Mouse (Mus musculus): ENCODE data around the gene Nrm. TPM values are rescaled to one million over a fixed set of nuclear protein-coding genes. Genes with fewer than 3 reads are reported as not detected.
A peak's percentile ranks its signal among the peaks of the same experiment; 100 is the strongest.

Gene Nrm
- polyA plus RNA-seq, 2 experiments, result 49.5 to 80.7 TPM

DNA sequence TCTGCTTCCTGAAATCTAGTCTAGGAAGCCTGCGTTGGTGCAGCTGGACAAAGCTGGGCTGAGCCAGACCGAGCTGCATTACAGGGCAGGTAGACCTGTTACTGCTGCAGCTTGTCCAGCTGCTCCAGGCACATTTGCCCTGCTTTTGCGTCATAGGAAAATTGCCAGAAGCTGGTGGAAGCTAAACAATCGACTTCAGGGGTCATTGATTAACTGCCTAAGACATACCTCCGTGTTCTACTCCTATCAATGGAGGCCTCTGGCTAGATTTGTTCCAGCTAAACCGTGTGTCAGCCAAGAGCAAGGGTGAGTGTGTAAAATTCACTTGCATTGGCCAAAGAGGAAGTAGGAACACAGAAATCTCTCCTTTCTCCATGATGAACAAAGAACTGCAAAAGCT, 46.4 kb upstream of the Nrm start:
- DNase-seq (ENCODE audit: low spot score) (no peak), ATAC-seq (ENCODE audit: low FRiP score, low read depth) (no peak)
- no peak for TF ChIP-seq POLR2A (IDR thresholded peaks at IDR 0.05; ENCODE audit: borderline replicate concordance, extremely low read depth, insufficient read depth, insufficient read length)
- Histone ChIP-seq H3K9ac (ENCODE audit: low read depth, low read length, severe bottlenecking) (no peak overlapping the region), H3K27me3 (ENCODE audit: control insufficient read depth, insufficient read depth, low read length) (no peaks in the 10 kb centered on the region), H3K27ac (replicated peaks; ENCODE audit: low read depth, low read length) (no peak overlapping the region), H3K4me2 (replicated peaks; ENCODE audit: low read depth, low read length, severe bottlenecking) (no peak overlapping the region), H3K4me3 (replicated peaks; ENCODE audit: low read length) (no peak overlapping the region), H3K36me3 (ENCODE audit: control insufficient read depth, insufficient read depth, low read length) (no peaks in the 10 kb centered on the region), H3K9me3 (ENCODE audit: control insufficient read depth, low read length) (no peaks in the 10 kb centered on the region), H3K4me1 (ENCODE audit: control insufficient read depth, insufficient read depth, low read length) (peaks cover 27% of the 10 kb centered on the region)
- 49% methylated on average over 6 of the region's 6 CpGs for WGBS

DNA sequence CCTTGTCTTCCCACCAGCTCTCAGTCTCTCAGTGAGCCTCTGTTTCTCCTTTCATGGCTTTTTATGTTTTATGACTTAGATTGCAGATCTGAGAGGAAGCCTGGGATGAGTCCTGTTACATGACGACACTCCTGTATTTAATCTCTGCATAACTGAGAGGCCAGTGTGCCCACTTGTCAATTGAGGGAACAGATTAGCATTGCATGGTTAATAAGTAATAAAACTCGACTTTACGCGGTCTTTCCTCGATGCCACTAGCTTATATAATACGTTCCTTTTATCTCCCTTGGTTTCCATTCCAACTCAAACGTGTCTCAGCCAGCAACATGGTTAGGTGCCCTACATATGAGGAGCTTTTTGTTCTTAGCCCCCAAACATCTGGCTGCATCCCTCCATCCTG, 45.3 kb upstream of the Nrm start:
- H3K4me3 ChIP-seq (replicated peaks; ENCODE audit: low read length), result no peak overlapping the region
- H3K36me3 ChIP-seq (ENCODE audit: control insufficient read depth, insufficient read depth, low read length), result no peaks in the 10 kb centered on the region
- no peak for TF ChIP-seq POLR2A (IDR thresholded peaks at IDR 0.05; ENCODE audit: borderline replicate concordance, extremely low read depth, insufficient read depth, insufficient read length)
- ATAC-seq (ENCODE audit: low FRiP score, low read depth) (no peak), DNase-seq (ENCODE audit: low spot score) (no peak)
- no peak overlapping the region for H3K9ac ChIP-seq (ENCODE audit: low read depth, low read length, severe bottlenecking)
- no peaks in the 10 kb centered on the region for H3K9me3 ChIP-seq (ENCODE audit: control insufficient read depth, low read length)
- peaks cover 28% of the 10 kb centered on the region for H3K4me1 ChIP-seq (ENCODE audit: control insufficient read depth, insufficient read depth, low read length)
- no peak overlapping the region for H3K4me2 ChIP-seq (replicated peaks; ENCODE audit: low read depth, low read length, severe bottlenecking)
- WGBS, result 41% methylated on average over 7 of the region's 7 CpGs
- H3K27ac ChIP-seq (replicated peaks; ENCODE audit: low read depth, low read length), result no peak overlapping the region
- H3K27me3 ChIP-seq (ENCODE audit: control insufficient read depth, insufficient read depth, low read length), result no peaks in the 10 kb centered on the region

DNA sequence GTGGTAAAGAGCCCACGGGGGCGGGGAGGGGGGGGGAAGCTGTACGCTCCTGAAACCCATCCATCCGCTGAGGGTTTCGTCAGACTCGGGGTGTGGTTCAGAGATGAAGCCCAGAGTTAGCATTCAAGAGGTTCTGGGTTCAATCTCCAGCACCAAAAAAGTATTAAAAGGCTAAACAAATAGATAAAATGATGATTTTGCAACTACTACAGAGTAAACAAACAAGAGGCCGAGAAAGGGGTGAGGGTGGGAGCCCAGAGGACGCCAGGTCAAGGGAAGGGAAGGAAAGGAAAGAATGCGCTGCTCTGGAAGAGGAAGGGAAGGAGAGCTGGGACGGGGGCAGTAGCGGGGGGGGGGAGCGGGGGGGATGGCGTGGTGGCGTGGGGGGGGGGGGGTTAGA, 44.4 kb upstream of the Nrm start:
- 39% methylated on average over 9 of the region's 14 CpGs for WGBS
- no peak overlapping the region for H3K4me2 ChIP-seq (replicated peaks; ENCODE audit: low read depth, low read length, severe bottlenecking)
- H3K27ac ChIP-seq (replicated peaks; ENCODE audit: low read depth, low read length), result no peak overlapping the region
- DNase-seq (ENCODE audit: low spot score), result no peak
- no peak for TF ChIP-seq POLR2A (IDR thresholded peaks at IDR 0.05; ENCODE audit: borderline replicate concordance, extremely low read depth, insufficient read depth, insufficient read length)
- peaks cover 36% of the 10 kb centered on the region for H3K4me1 ChIP-seq (ENCODE audit: control insufficient read depth, insufficient read depth, low read length)
- no peaks in the 10 kb centered on the region for H3K9me3 ChIP-seq (ENCODE audit: control insufficient read depth, low read length)
- no peaks in the 10 kb centered on the region for H3K36me3 ChIP-seq (ENCODE audit: control insufficient read depth, insufficient read depth, low read length)
- no peak overlapping the region for H3K9ac ChIP-seq (ENCODE audit: low read depth, low read length, severe bottlenecking)
- H3K27me3 ChIP-seq (ENCODE audit: control insufficient read depth, insufficient read depth, low read length), result no peaks in the 10 kb centered on the region
- no peak for ATAC-seq (ENCODE audit: low FRiP score, low read depth)
- H3K4me3 ChIP-seq (replicated peaks; ENCODE audit: low read length), result no peak overlapping the region

DNA sequence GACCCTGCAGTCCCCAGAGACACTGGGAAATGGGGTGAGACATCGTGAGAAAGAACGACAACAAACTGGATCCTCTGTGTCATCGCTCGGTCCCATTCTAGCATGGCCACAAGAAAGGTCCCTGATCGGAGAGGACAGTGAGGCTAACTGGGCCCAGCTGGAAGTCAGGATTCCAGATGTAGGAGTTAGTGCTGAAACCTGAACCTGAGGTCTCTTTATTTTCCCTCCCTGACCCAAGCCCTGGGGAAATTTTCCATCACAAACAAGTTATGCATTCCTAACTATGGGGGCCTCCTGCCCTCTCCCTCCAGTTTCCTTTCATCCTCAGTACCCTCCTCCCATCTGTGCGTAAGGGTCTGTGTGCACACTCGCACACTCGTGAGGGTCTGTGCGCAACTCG, 43.9 kb upstream of the Nrm start:
- H3K27ac ChIP-seq (replicated peaks; ENCODE audit: low read depth, low read length), result 0 out of 2 replicates have a peak overlapping the region, but pooled peaks have one; percentile 15
- H3K36me3 ChIP-seq (ENCODE audit: control insufficient read depth, insufficient read depth, low read length), result no peaks in the 10 kb centered on the region
- DNase-seq (ENCODE audit: low spot score), result no peak
- H3K9ac ChIP-seq (ENCODE audit: low read depth, low read length, severe bottlenecking), result no peak overlapping the region
- TF ChIP-seq POLR2A (IDR thresholded peaks at IDR 0.05; ENCODE audit: borderline replicate concordance, extremely low read depth, insufficient read depth, insufficient read length), result no peak
- ATAC-seq (ENCODE audit: low FRiP score, low read depth), result no peak
- peaks cover 36% of the 10 kb centered on the region for H3K4me1 ChIP-seq (ENCODE audit: control insufficient read depth, insufficient read depth, low read length)
- H3K9me3 ChIP-seq (ENCODE audit: control insufficient read depth, low read length), result no peaks in the 10 kb centered on the region
- WGBS, result 31% methylated on average over 10 of the region's 10 CpGs
- H3K4me3 ChIP-seq (replicated peaks; ENCODE audit: low read length), result no peak overlapping the region
- H3K4me2 ChIP-seq (replicated peaks; ENCODE audit: low read depth, low read length, severe bottlenecking), result no peak overlapping the region
- no peaks in the 10 kb centered on the region for H3K27me3 ChIP-seq (ENCODE audit: control insufficient read depth, insufficient read depth, low read length)

DNA sequence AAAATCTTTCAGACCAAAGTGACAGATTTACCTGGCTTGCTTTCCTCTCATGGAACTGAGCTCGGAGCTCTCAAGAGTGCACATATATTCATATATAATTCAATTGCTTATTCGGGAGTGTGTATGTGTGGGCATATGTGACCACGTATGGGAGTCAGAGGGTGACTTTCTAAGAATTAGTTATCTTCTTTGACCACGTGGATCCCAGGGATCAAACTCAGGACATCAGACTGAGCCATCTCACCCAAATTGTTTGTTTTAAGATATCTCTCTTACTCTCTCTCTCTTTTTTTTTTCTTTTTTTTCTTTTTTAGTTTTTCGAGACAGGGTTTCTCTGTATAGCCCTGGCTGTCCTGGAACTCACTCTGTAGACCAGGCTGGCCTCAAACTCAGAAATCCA, 41.0 kb upstream of the Nrm start:
- no peak for DNase-seq (ENCODE audit: low spot score)
- Histone ChIP-seq H3K36me3 (ENCODE audit: control insufficient read depth, insufficient read depth, low read length) (no peaks in the 10 kb centered on the region), H3K4me2 (replicated peaks; ENCODE audit: low read depth, low read length, severe bottlenecking) (no peak overlapping the region), H3K27ac (replicated peaks; ENCODE audit: low read depth, low read length) (no peak overlapping the region), H3K9ac (ENCODE audit: low read depth, low read length, severe bottlenecking) (no peak overlapping the region), H3K4me3 (replicated peaks; ENCODE audit: low read length) (no peak overlapping the region), H3K4me1 (ENCODE audit: control insufficient read depth, insufficient read depth, low read length) (peaks cover 23% of the 10 kb centered on the region; the same call in 1 of the 2 replicates), H3K27me3 (ENCODE audit: control insufficient read depth, insufficient read depth, low read length) (no peaks in the 10 kb centered on the region), H3K9me3 (ENCODE audit: control insufficient read depth, low read length) (no peaks in the 10 kb centered on the region)
- TF ChIP-seq POLR2A (IDR thresholded peaks at IDR 0.05; ENCODE audit: borderline replicate concordance, extremely low read depth, insufficient read depth, insufficient read length), result no peak
- no peak for ATAC-seq (ENCODE audit: low FRiP score, low read depth)
- WGBS, result 79% methylated on average over 5 of the region's 5 CpGs
